Mouse (Mus musculus) embryonic facial prominence, embryonic 12.5 days (tissue): ENCODE data around the gene Ptgis. TPM values are rescaled to one million over a fixed set of nuclear protein-coding genes. Genes with fewer than 3 reads are reported as not detected.

Source experiments
- ATAC-seq: fragments of 200-750 bp; cut with Nextera tagmentation; 2 replicates; pipeline ENCODE4 v1.8.0; 2017; ENCODE audit not compliant: insufficient number of reproducible peaks, insufficient read depth, low FRiP score, low TSS enrichment
- H3K27ac ChIP-seq: fragments of 300-500 bp; sonication (generic); 2 replicates; pipeline ENCODE4 v1.5.1; 2016; ENCODE audit warnings: mild to moderate bottlenecking
- H3K27me3 ChIP-seq: fragments of 300-500 bp; sonication (generic); 2 replicates; pipeline ENCODE4 v1.6.1; 2016; ENCODE audit warnings: mild to moderate bottlenecking, moderate library complexity
- H3K36me3 ChIP-seq: fragments of 300-500 bp; sonication (generic); 2 replicates; pipeline ENCODE4 v1.6.1; 2016; ENCODE audit warnings: mild to moderate bottlenecking
- H3K4me1 ChIP-seq: fragments of 300-500 bp; sonication (generic); 2 replicates; pipeline ENCODE4 v1.6.1; 2016
- H3K4me2 ChIP-seq: fragments of 300-500 bp; sonication (generic); replicated peaks from 2 replicates; pipeline ENCODE4 v1.6.1; 2016; ENCODE audit warnings: mild to moderate bottlenecking, moderate library complexity
- H3K4me3 ChIP-seq: fragments of 300-500 bp; sonication (generic); 2 replicates; pipeline ENCODE4 v1.5.1; 2016; ENCODE audit warnings: mild to moderate bottlenecking
- H3K9ac ChIP-seq: fragments of 300-500 bp; sonication (generic); 2 replicates; pipeline ENCODE4 v1.6.1; 2016; ENCODE audit warnings: mild to moderate bottlenecking, moderate library complexity
- H3K9me3 ChIP-seq: fragments of 300-500 bp; sonication (generic); 2 replicates; pipeline ENCODE4 v1.6.1; 2016; ENCODE audit warnings: mild to moderate bottlenecking, moderate library complexity
- WGBS: fragments of 180-500 bp; shearing (Covaris S2); methylation state at CpG from one replicate; pipeline ENCODE4 v1.1.7; 2016; 5-methylcytosine and 5-hydroxymethylcytosine counted together
- polyA plus RNA-seq: library from polyadenylated mRNA; unstranded; fragments of >200 nt; fragmentation: Nextera tagmentation; extraction: Ambion mirVana; gene quantifications from 2 replicates; pipeline ENCODE4 v1.2.1, GENCODE M21; 2016

Gene Ptgis
- polyA plus RNA-seq, 1 experiment from 2014 or later: 19.1 TPM

DNA sequence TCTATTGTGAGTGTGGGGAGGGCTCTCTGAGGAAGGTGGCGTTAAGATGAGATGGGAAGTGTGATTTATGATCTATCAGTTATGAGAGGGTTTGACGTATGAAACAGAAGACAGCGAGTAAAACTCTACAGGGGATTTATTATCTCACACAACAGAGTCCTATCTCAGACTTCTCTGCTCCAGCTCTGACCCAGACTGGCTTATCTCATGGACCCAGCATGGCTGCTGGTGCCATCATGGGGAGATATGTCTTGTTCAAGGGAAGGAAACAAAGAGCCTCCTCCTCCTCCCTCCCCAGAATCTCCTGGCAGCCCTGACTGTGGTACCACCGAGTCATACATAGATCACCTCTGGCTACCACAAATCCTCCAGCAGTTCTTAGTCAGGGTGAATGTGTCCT lies 98.6 kb downstream of the Ptgis start:
- ATAC-seq: no peak
- WGBS: 95% methylated on average over 4 of the region's 4 CpGs

More for the DNA sequence above, 98.6 kb downstream of the Ptgis start:
- no peak overlapping the region for H3K4me2 ChIP-seq
- 0 out of 2 replicates have a peak, but pooled peaks cover 4% of the 10 kb centered on the region for H3K27me3 ChIP-seq
- H3K27ac ChIP-seq: no peak overlapping the region
- H3K9me3 ChIP-seq: no peaks in the 10 kb centered on the region
- no peak overlapping the region for H3K4me3 ChIP-seq
- peaks cover 20% of the 10 kb centered on the region for H3K4me1 ChIP-seq
- no peak overlapping the region for H3K9ac ChIP-seq
- no peaks in the 10 kb centered on the region for H3K36me3 ChIP-seq

Other genes starting within 250 kb of the Ptgis start
- 112 TPM in 2 replicates for gene Stau1, start 244.3 kb downstream of the Ptgis start, polyA plus RNA-seq
- 57.4 and 60.2 TPM in 2 replicates for gene Ddx27, start 225.4 kb downstream of the Ptgis start, polyA plus RNA-seq
- 7.2 and 7.6 TPM in 2 replicates for gene Znfx1, start 177.6 kb downstream of the Ptgis start, polyA plus RNA-seq
- 0.93 and 1.3 TPM in 2 replicates for gene Kcnb1, start 50.4 kb downstream of the Ptgis start, polyA plus RNA-seq
- gene B4galt5, start 108.6 kb upstream of the Ptgis start, polyA plus RNA-seq: 14.5 and 19.7 TPM in 2 replicates
- gene Slc9a8, start 181.1 kb upstream of the Ptgis start, polyA plus RNA-seq: 23.3 and 24.1 TPM in 2 replicates